Mouse (Mus musculus) neural tube, embryonic 11.5 days (tissue): ENCODE results near the gene Tigit. TPM values are rescaled to one million over a fixed set of nuclear protein-coding genes. Genes with fewer than 3 reads are reported as not detected.

Source experiments
- ATAC-seq: fragments of 200-750 bp; cut with Nextera tagmentation; 2 replicates; pipeline ENCODE4 v1.8.0; 2017; ENCODE audit warnings: moderate number of reproducible peaks, mild to moderate bottlenecking, moderate TSS enrichment, moderate library complexity; ENCODE audit not compliant: insufficient read depth, low FRiP score, low TSS enrichment
- DNase-seq: peaks from one replicate; pipeline ENCODE4 v3.0.0-alpha.2; 2015; ENCODE audit warnings: low spot score
- H3K27ac ChIP-seq: fragments of 300-500 bp; sonication (generic); 2 replicates; pipeline ENCODE4 v1.5.1; 2014; ENCODE audit warnings: low read depth, mild to moderate bottlenecking, low read length
- H3K27me3 ChIP-seq: fragments of 300-500 bp; sonication (generic); 2 replicates; pipeline ENCODE4 v1.6.1; 2014; ENCODE audit warnings: mild to moderate bottlenecking, low read length, mixed read lengths; ENCODE audit not compliant: control insufficient read depth, insufficient read depth
- H3K36me3 ChIP-seq: fragments of 300-500 bp; sonication (generic); 2 replicates; pipeline ENCODE4 v1.6.1; 2014; ENCODE audit warnings: mild to moderate bottlenecking, low read length, moderate library complexity, mixed read lengths; ENCODE audit not compliant: control insufficient read depth, insufficient read depth
- H3K4me1 ChIP-seq: fragments of 300-500 bp; sonication (generic); 2 replicates; pipeline ENCODE4 v1.6.1; 2014; ENCODE audit warnings: low read length, mixed read lengths; ENCODE audit not compliant: control insufficient read depth, insufficient read depth
- H3K4me2 ChIP-seq: fragments of 300-500 bp; sonication (generic); 2 replicates; pipeline ENCODE4 v1.6.1; 2014; ENCODE audit warnings: low read depth, mild to moderate bottlenecking, moderate library complexity
- H3K4me3 ChIP-seq: fragments of 300-500 bp; sonication (generic); 2 replicates; pipeline ENCODE4 v1.5.1; 2014; ENCODE audit warnings: low read depth, low read length
- H3K9ac ChIP-seq: fragments of 300-500 bp; sonication (generic); 2 replicates; pipeline ENCODE4 v1.6.1; 2014; ENCODE audit warnings: mild to moderate bottlenecking, low read length
- H3K9me3 ChIP-seq: fragments of 300-500 bp; sonication (generic); 2 replicates; pipeline ENCODE4 v1.6.1; 2016; ENCODE audit warnings: low read length; ENCODE audit not compliant: control insufficient read depth
- WGBS: fragments of 180-500 bp; shearing (Covaris S2); extraction: QIAGEN DNeasy Blood & Tissue Kit; methylation state at CpG from one replicate; pipeline ENCODE4 v1.1.7; 2014; 5-methylcytosine and 5-hydroxymethylcytosine counted together
- polyA plus RNA-seq: library from polyadenylated mRNA; unstranded; fragments of >200 nt; fragmentation: Nextera tagmentation; extraction: Ambion mirVana; gene quantifications from 2 replicates; pipeline ENCODE4 v1.2.1, GENCODE M21; 2014

Gene Tigit
- polyA plus RNA-seq, 1 experiment from 2014 or later = not detected

GRCm38 (mm10) chr16:43654269-43654668 lies 9.7 kb downstream of the Tigit start:
- H3K4me3 ChIP-seq = no peak overlapping the region
- no peaks in the 10 kb centered on the region for H3K4me1 ChIP-seq
- ATAC-seq = no peak
- H3K9me3 ChIP-seq = no peaks in the 10 kb centered on the region
- H3K9ac ChIP-seq = no peak overlapping the region
- no peak overlapping the region for H3K4me2 ChIP-seq
- no peak overlapping the region for H3K27ac ChIP-seq
- no peaks in the 10 kb centered on the region for H3K36me3 ChIP-seq
- WGBS = 93% methylated on average over 3 of the region's 3 CpGs
- DNase-seq = no peak
- no peaks in the 10 kb centered on the region for H3K27me3 ChIP-seq

- Histone ChIP-seq H3K36me3 (no peaks in the 10 kb centered on the region), H3K27me3 (no peaks in the 10 kb centered on the region), H3K27ac (no peak overlapping the region), H3K9me3 (no peaks in the 10 kb centered on the region), H3K4me2 (no peak overlapping the region), H3K4me1 (no peaks in the 10 kb centered on the region), H3K9ac (no peak overlapping the region), H3K4me3 (no peak overlapping the region)
- 87% methylated on average over 2 of the region's 2 CpGs for WGBS
- DNase-seq (no peak), ATAC-seq (no peak)
Observed at GRCm38 (mm10) chr16:43653288-43653687, 10.7 kb downstream of the Tigit start.

- ATAC-seq = no peak
- H3K4me3 ChIP-seq = no peak overlapping the region
- DNase-seq = no peak
- no peaks in the 10 kb centered on the region for H3K4me1 ChIP-seq
- no peak overlapping the region for H3K4me2 ChIP-seq
- no peak overlapping the region for H3K27ac ChIP-seq
- no peaks in the 10 kb centered on the region for H3K36me3 ChIP-seq
- no peaks in the 10 kb centered on the region for H3K27me3 ChIP-seq
- H3K9ac ChIP-seq = no peak overlapping the region
- no peaks in the 10 kb centered on the region for H3K9me3 ChIP-seq
- WGBS = 89% methylated on average over 3 of the region's 3 CpGs
Observed at GRCm38 (mm10) chr16:43650355-43651080, 13.4 kb downstream of the Tigit start.

GRCm38 (mm10) chr16:43647641-43648040 lies 16.3 kb downstream of the Tigit start:
- H3K27ac ChIP-seq = no peak overlapping the region
- H3K36me3 ChIP-seq = no peaks in the 10 kb centered on the region
- H3K4me3 ChIP-seq = no peak overlapping the region
- H3K9ac ChIP-seq = no peak overlapping the region
- H3K4me2 ChIP-seq = no peak overlapping the region
- WGBS = 85% methylated on average over 1 of the region's 1 CpGs
- DNase-seq = no peak
- no peak for ATAC-seq
- H3K27me3 ChIP-seq = no peaks in the 10 kb centered on the region
- no peaks in the 10 kb centered on the region for H3K9me3 ChIP-seq
- H3K4me1 ChIP-seq = no peaks in the 10 kb centered on the region

- no peaks in the 10 kb centered on the region for H3K4me1 ChIP-seq
- no peaks in the 10 kb centered on the region for H3K36me3 ChIP-seq
- no peak overlapping the region for H3K27ac ChIP-seq
- H3K27me3 ChIP-seq = no peaks in the 10 kb centered on the region
- H3K4me2 ChIP-seq = no peak overlapping the region
- 88% methylated on average over 3 of the region's 3 CpGs for WGBS
- no peak for DNase-seq
- no peak overlapping the region for H3K9ac ChIP-seq
- no peaks in the 10 kb centered on the region for H3K9me3 ChIP-seq
- no peak for ATAC-seq
- H3K4me3 ChIP-seq = no peak overlapping the region
Observed at GRCm38 (mm10) chr16:43646943-43647342, 17.0 kb downstream of the Tigit start.

GRCm38 (mm10) chr16:43645879-43646278 lies 18.1 kb downstream of the Tigit start:
- no peaks in the 10 kb centered on the region for H3K9me3 ChIP-seq
- no peak overlapping the region for H3K4me2 ChIP-seq
- H3K9ac ChIP-seq = no peak overlapping the region
- DNase-seq (no peak), ATAC-seq (no peak)
- H3K4me3 ChIP-seq = no peak overlapping the region
- WGBS = 76% methylated on average over 4 of the region's 4 CpGs
- no peaks in the 10 kb centered on the region for H3K36me3 ChIP-seq
- H3K27me3 ChIP-seq = no peaks in the 10 kb centered on the region
- no peaks in the 10 kb centered on the region for H3K4me1 ChIP-seq
- no peak overlapping the region for H3K27ac ChIP-seq

GRCm38 (mm10) chr16:43641230-43641629 lies 22.7 kb downstream of the Tigit start:
- Histone ChIP-seq H3K27ac (no peak overlapping the region), H3K27me3 (no peaks in the 10 kb centered on the region), H3K4me1 (no peaks in the 10 kb centered on the region), H3K36me3 (no peaks in the 10 kb centered on the region; the same call in 1 of the 2 replicates), H3K9me3 (no peaks in the 10 kb centered on the region), H3K4me2 (no peak overlapping the region), H3K9ac (no peak overlapping the region), H3K4me3 (no peak overlapping the region)
- WGBS = 89% methylated on average over 8 of the region's 8 CpGs
- no peak for ATAC-seq
- DNase-seq = no peak

- WGBS = 84% methylated on average over 21 of the region's 21 CpGs
- H3K27me3 ChIP-seq = no peaks in the 10 kb centered on the region
- no peak overlapping the region for H3K27ac ChIP-seq
- H3K4me1 ChIP-seq = no peaks in the 10 kb centered on the region
- DNase-seq (no peak), ATAC-seq (no peak)
- no peak overlapping the region for H3K4me3 ChIP-seq
- no peaks in the 10 kb centered on the region for H3K9me3 ChIP-seq
- H3K4me2 ChIP-seq = no peak overlapping the region
- H3K36me3 ChIP-seq = no peaks in the 10 kb centered on the region; the same call in 1 of the 2 replicates
- H3K9ac ChIP-seq = no peak overlapping the region
Observed at GRCm38 (mm10) chr16:43638406-43639049, 25.4 kb downstream of the Tigit start.

GRCm38 (mm10) chr16:43637241-43637640 lies 26.7 kb downstream of the Tigit start:
- no peaks in the 10 kb centered on the region for H3K9me3 ChIP-seq
- H3K27ac ChIP-seq = no peak overlapping the region
- DNase-seq = no peak
- no peak for ATAC-seq
- 94% methylated on average over 8 of the region's 8 CpGs for WGBS
- no peak overlapping the region for H3K4me2 ChIP-seq
- no peaks in the 10 kb centered on the region for H3K4me1 ChIP-seq
- no peaks in the 10 kb centered on the region for H3K27me3 ChIP-seq
- no peak overlapping the region for H3K4me3 ChIP-seq
- H3K9ac ChIP-seq = no peak overlapping the region
- no peaks in the 10 kb centered on the region; the same call in 1 of the 2 replicates for H3K36me3 ChIP-seq
